In genomic region chr16:91596779-91597671, GRCm38 (mm10) we compare ENCODE assay signal across 7 mouse cellular contexts. TPM values are rescaled to one million over a fixed set of nuclear protein-coding genes. Genes with fewer than 3 reads are reported as not detected.
DNase-seq lines count a peak whose midpoint lies in the region; ATAC-seq lines count a peak whose summit lies in the region.

No protein-coding gene starts in this region.

- H3K9me3 ChIP-seq in forebrain, embryonic 10.5 days: no peaks in the 10 kb centered on the region
- no peaks in the 10 kb centered on the region for H3K9me3 ChIP-seq in limb, embryonic 11.5 days (ENCODE audit: control insufficient read depth, low read length)
- no peaks in the 10 kb centered on the region for H3K9me3 ChIP-seq in midbrain, embryonic 10.5 days (replicated peaks)

- H3K27me3 ChIP-seq in forebrain, embryonic 10.5 days (ENCODE audit: poor library complexity, severe bottlenecking): peaks cover 40% of the 10 kb centered on the region
- no peaks in the 10 kb centered on the region for H3K27me3 ChIP-seq in limb, embryonic 11.5 days (ENCODE audit: control insufficient read depth, insufficient read depth, low read length)
- H3K27me3 ChIP-seq in midbrain, embryonic 10.5 days (ENCODE audit: low read depth, poor library complexity, severe bottlenecking): peaks cover 38% of the 10 kb centered on the region

- under 1% methylated on average over 75 of the region's 75 CpGs for WGBS in forebrain, embryonic 10.5 days
- WGBS in limb, embryonic 11.5 days: under 1% methylated on average over 71 of the region's 75 CpGs
- under 1% methylated on average over 75 of the region's 75 CpGs for WGBS in midbrain, embryonic 10.5 days

- ATAC-seq in limb, embryonic 11.5 days (ENCODE audit: insufficient number of reproducible peaks, low FRiP score, low TSS enrichment, low read depth): no peak; the same call in none of the 2 replicates

- peak overlapping the region; percentile 86 for H3K27ac ChIP-seq in forebrain, embryonic 10.5 days
- no peak overlapping the region for H3K27ac ChIP-seq in limb, embryonic 11.5 days (replicated peaks; ENCODE audit: low read depth, low read length)
- H3K27ac ChIP-seq in midbrain, embryonic 10.5 days (replicated peaks): peak overlapping the region; percentile 86

- DNase-seq in right cerebral cortex, adult 18-20 months: peak; percentile 19
- DNase-seq in right cerebral cortex, postnatal 36 days (ENCODE audit: low spot score in 2 of 2): no peak
- DNase-seq in ZHBTc4 (ENCODE audit: low read depth, low spot score): peak; percentile 62
- peak; percentile 64 for DNase-seq in forebrain, embryonic 10.5 days (ENCODE audit: extremely low spot score, low spot score)
- peak; percentile 62 for DNase-seq in limb, embryonic 11.5 days (ENCODE audit: low spot score)
- DNase-seq in midbrain, embryonic 10.5 days (ENCODE audit: low spot score): peak; percentile 70
- DNase-seq in thymus, postnatal 10 days (ENCODE audit: low spot score in 2 of 2): peak; percentile 24 to 43

- H3K9ac ChIP-seq in limb, embryonic 11.5 days (ENCODE audit: low read length): peak overlapping the region; percentile 59

- H3K36me3 ChIP-seq in forebrain, embryonic 10.5 days (replicated peaks): 0 out of 2 replicates have a peak, but pooled peaks cover 2% of the 10 kb centered on the region
- H3K36me3 ChIP-seq in limb, embryonic 11.5 days (ENCODE audit: control insufficient read depth, insufficient read depth, low read length): no peaks in the 10 kb centered on the region
- H3K36me3 ChIP-seq in midbrain, embryonic 10.5 days: 0 out of 2 replicates have a peak, but pooled peaks cover 5% of the 10 kb centered on the region

- H3K4me3 ChIP-seq in forebrain, embryonic 10.5 days: peak overlapping the region; percentile 75
- peak overlapping the region; percentile 51 for H3K4me3 ChIP-seq in limb, embryonic 11.5 days (ENCODE audit: low read depth, low read length)
- peak overlapping the region; percentile 93 for H3K4me3 ChIP-seq in midbrain, embryonic 10.5 days

- H3K4me2 ChIP-seq in limb, embryonic 11.5 days (ENCODE audit: low read depth, severe bottlenecking): peak overlapping the region; percentile 90

- H3K4me1 ChIP-seq in forebrain, embryonic 10.5 days: peaks cover 31% of the 10 kb centered on the region
- 0 out of 2 replicates have a peak, but pooled peaks cover 2% of the 10 kb centered on the region for H3K4me1 ChIP-seq in limb, embryonic 11.5 days (ENCODE audit: control insufficient read depth, insufficient read depth, low read length)
- H3K4me1 ChIP-seq in midbrain, embryonic 10.5 days: peaks cover 20% of the 10 kb centered on the region

RNA-seq across cellular contexts. Expression of gene Tmem50b, which starts 0.6 kb away (rescaled TPM):
- polyA plus RNA-seq in forebrain, embryonic 10.5 days (2016; fragmentation: Nextera tagmentation; extraction: Ambion mirVana): 32.7 and 33.8 TPM in 2 replicates
- polyA plus RNA-seq in limb, embryonic 11.5 days (2014; fragmentation: Nextera tagmentation; extraction: Ambion mirVana): 31.6 and 32.4 TPM in 2 replicates
- 41.4 and 43.3 TPM in 2 replicates for polyA plus RNA-seq in midbrain, embryonic 10.5 days (2016; fragmentation: Nextera tagmentation; extraction: Ambion mirVana)

RNA-seq across cellular contexts. Expression of gene Dnajc28, which starts 21.8 kb away (rescaled TPM):
- 2.9 and 4.0 TPM in 2 replicates for polyA plus RNA-seq in forebrain, embryonic 10.5 days (2016; fragmentation: Nextera tagmentation; extraction: Ambion mirVana)
- polyA plus RNA-seq in limb, embryonic 11.5 days (2014; fragmentation: Nextera tagmentation; extraction: Ambion mirVana): 3.9 and 6.4 TPM in 2 replicates
- 4.0 and 4.9 TPM in 2 replicates for polyA plus RNA-seq in midbrain, embryonic 10.5 days (2016; fragmentation: Nextera tagmentation; extraction: Ambion mirVana)

RNA-seq across cellular contexts. Expression of gene Gart, which starts 49.7 kb away (rescaled TPM):
- polyA plus RNA-seq in forebrain, embryonic 10.5 days (2016; fragmentation: Nextera tagmentation; extraction: Ambion mirVana): 204 and 211 TPM in 2 replicates
- 131 and 143 TPM in 2 replicates for polyA plus RNA-seq in limb, embryonic 11.5 days (2014; fragmentation: Nextera tagmentation; extraction: Ambion mirVana)
- 145 and 162 TPM in 2 replicates for polyA plus RNA-seq in midbrain, embryonic 10.5 days (2016; fragmentation: Nextera tagmentation; extraction: Ambion mirVana)

RNA-seq across cellular contexts. Expression of gene Ifngr2, which starts 50.2 kb away (rescaled TPM):
- 27.2 and 28.0 TPM in 2 replicates for polyA plus RNA-seq in forebrain, embryonic 10.5 days (2016; fragmentation: Nextera tagmentation; extraction: Ambion mirVana)
- polyA plus RNA-seq in limb, embryonic 11.5 days (2014; fragmentation: Nextera tagmentation; extraction: Ambion mirVana): 25.2 and 32.7 TPM in 2 replicates
- polyA plus RNA-seq in midbrain, embryonic 10.5 days (2016; fragmentation: Nextera tagmentation; extraction: Ambion mirVana): 23.8 and 34.5 TPM in 2 replicates

RNA-seq across cellular contexts. Expression of gene Son, which starts 50.3 kb away (rescaled TPM):
- 110 and 111 TPM in 2 replicates for polyA plus RNA-seq in forebrain, embryonic 10.5 days (2016; fragmentation: Nextera tagmentation; extraction: Ambion mirVana)
- polyA plus RNA-seq in limb, embryonic 11.5 days (2014; fragmentation: Nextera tagmentation; extraction: Ambion mirVana): 150 and 151 TPM in 2 replicates
- polyA plus RNA-seq in midbrain, embryonic 10.5 days (2016; fragmentation: Nextera tagmentation; extraction: Ambion mirVana): 109 and 119 TPM in 2 replicates

Comparison
In these comparisons a context has a peak if more than half of its experiments do, and no peak if none do; other contexts are left out.
1. DNase-seq: peak in right cerebral cortex, adult 18-20 months (single experiment), ZHBTc4 (single experiment), forebrain, embryonic 10.5 days (single experiment), limb, embryonic 11.5 days (single experiment), midbrain, embryonic 10.5 days (single experiment) and thymus, postnatal 10 days (2 of 2); none in right cerebral cortex, postnatal 36 days (0 of 2).
2. Peak in every context shown above with its lines, with median percentiles within 50 percentile points of each other: H3K4me3 ChIP-seq.